Mouse (Mus musculus): ENCODE results near the gene Olfr698.
"Not testable (repeated sequence)": the region's sequence is repeated elsewhere in the genome, so short reads cannot be mapped to it uniquely, and the experiment has no call there.

Olfr698 gene

DNA sequence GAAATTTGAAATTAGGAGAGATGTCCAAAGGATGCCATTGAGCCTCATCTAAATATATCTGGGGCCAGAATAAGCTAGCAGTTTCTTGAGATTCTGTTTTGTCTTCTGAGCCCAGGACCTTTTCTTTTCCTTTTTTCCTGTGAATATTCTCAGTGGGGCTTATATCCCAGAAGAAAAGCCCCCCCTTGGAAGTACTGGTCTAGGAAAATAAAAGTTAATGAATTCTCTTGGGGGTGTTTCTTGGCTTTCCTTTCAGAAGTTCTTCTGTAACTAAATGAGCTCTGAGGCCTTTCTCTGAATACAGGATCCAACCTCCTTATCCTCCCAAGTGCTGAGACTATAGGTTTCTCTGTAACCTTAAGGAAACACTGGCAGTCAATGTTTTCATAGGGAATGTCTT, at the start of gene Olfr698:
Gene Olfr698, minus strand, starts transcription at position 101 of the 400 bp plus-strand sequence.
- no peak for DNase-seq (ENCODE audit: low read depth)

DNA sequence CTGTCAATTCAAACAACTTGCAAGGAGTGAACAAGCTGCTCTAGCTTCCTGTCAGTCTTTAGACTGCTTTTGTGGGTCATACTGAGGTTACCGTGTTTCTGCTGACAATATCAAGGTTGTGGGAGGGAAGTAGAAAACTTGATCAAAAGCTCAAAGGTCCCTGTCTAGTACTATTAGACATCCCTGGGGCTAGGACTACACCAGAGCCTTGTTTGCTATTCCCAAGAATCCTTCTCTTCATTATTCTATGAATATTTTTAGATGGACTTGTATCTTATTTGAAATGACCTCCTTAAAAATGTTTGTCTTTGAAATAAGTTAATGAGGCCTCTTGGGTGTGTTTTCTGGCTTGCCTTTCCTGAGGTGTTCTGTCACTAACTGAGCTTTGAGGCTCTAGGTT, 37.9 kb upstream of the Olfr698 start, which contains the start of gene Olfr699:
Gene Olfr699, minus strand, starts transcription at position 101 of the 400 bp plus-strand sequence.
- peak; percentile 11 for DNase-seq (ENCODE audit: low read depth)

DNA sequence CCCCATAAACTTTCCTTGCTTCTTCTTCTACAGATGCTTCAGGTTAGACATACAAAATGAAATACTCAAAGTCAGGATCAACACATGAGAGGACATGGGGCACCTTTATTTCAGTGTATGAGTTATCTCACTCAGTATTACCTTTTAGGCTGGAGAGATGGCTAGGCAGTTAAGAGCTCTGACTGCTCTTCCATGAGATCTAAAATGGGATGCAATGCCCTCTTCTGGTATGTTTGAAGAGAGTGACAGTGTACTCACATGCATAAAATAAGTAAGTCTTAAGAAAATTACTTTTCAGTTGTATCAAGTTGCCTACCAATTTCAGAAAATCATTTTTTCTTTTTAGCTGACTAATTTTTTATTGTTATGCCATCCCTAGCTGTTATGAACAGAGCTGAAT, 33.1 kb upstream of the Olfr698 start:
- DNase-seq (ENCODE audit: low read depth), result peak; percentile 40

DNA sequence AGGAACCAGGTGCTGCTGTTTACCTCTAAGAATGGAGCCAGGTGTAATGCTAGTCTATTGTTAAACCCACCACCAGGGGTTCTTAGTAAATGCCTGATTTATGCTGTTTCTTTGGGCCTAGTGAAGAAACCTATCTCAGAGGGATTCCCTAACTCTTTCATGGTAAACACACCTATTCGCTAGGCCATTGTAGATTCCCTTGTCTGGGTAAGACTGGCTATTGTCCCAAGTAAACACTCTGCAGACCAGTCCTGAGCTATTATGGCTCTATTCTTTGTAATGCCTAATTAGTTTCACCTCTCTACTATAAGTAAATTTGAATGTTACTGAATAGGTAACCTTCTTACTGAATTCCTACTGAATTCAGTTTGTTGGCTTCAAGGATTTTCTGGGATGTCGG, 5.8 kb upstream of the Olfr698 start:
- not testable (repeated sequence) for DNase-seq (ENCODE audit: low read depth)

DNA sequence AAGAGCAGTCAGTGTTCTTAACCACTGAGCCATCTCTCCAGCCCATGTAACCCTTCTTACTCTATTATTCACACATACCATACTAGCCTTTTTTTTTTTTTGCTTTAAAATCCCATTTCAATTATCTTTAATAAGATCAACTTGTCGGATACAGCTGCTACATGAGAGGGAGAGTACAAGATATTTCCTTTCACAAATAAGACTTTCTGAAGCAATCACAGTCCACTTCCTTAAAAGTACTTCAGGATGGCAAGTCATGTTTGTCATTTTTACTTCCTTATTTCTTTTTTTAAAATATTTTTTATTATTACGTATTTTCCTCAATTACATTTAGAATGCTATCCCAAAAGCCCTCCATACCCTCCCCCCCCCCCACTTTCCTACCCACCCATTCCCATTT, 3.6 kb upstream of the Olfr698 start:
- no peak for DNase-seq (ENCODE audit: low read depth)

DNA sequence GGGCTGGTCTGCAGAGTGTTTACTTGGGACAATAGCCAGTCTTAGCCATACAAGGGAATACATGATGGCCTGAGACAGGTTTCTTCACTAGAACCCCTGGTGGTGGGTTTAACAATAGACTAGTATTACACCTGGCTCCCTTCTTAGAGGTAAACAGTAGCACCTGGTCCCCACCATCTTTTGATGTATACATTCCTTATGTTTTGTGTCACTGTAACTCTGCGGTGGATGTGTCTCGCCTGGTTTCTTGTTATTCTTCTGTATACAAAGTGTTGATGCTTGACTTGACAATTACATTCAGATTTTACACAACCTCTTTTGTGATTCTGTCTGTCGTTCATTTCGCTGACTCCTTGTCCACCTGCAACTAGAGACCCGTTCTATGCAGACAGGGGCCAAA, 9.4 kb downstream of the Olfr698 start:
- DNase-seq (ENCODE audit: low read depth), result no peak

DNA sequence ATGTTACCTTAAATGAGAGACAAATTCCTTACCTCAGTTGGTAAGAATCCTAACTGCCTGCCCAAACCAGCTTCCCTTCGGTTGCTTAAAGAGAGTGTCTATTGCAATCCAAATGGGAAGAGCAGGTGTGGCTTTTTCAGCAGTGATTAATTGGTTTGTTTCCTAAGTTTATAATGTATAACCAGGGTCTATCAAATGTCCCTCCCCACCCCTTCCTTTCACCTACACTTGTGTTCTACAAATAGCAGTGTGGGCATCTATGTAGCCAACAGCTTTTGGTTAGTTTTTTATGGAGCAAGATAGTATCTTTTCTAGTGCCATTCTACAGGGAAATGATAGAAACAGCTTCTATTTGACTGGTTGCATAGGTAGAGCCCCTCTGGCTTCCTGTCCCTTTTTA, 12.9 kb downstream of the Olfr698 start, which contains the start of gene Olfr697:
Gene Olfr697, minus strand, starts transcription at position 101 of the 400 bp plus-strand sequence.
- no peak for DNase-seq (ENCODE audit: low read depth)

DNA sequence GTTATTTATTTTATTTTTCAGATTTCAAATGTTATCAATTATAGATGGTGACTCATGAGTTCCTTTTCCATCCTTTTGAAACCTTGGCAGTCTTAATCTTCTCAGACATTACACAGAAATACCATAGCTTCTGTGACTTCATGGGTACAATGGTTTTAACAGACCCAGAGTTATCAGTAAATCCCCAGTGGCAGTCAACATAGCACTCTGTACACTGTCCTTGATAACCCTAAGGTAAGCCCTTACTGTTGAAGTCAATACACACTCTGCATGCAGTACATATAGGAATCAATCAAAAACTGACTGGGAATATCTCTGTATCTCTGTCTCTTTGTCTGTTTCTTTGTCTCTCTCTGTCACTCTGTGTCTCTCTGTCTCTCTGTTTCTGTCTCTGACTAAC, 18.2 kb downstream of the Olfr698 start:
- no peak for DNase-seq (ENCODE audit: low read depth)

DNA sequence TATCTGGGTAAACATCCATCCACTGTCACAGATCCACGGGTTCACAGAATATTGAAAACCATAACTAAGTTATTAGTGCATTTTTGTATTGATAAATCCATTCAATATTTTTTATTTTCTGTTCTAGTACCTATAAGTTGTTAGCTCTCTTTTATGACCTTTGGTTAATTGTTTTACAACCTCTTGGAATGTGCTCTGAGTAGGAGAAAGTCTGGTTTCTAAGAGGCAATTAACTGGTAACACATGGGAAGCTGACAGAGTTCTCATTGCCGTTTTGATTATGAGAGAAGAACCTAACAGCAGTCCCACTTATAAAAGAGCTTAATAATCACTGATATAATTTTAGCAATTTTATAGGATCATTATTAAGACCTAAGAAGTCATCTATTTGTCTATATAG, 21.5 kb downstream of the Olfr698 start:
- DNase-seq (ENCODE audit: low read depth), result no peak

DNA sequence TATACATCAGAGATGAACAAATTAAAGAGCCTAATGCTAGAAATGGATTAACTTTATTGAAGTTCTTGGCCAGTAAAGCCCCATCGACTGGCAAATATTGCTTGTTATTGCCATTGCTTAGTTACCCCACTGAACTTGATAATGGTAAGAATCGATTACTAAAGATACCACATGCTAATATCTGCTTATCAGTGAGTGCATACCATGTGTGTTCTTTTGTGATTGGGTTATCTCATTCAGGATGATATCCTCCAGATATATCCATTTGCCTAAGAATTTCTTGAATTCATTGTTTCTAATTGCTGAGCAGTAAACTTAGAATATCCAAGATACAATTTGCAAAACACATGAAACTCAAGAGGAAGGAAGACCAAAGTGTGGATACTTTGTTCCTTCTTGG, 29.5 kb downstream of the Olfr698 start:
- DNase-seq (ENCODE audit: low read depth), result not testable (repeated sequence)

DNA sequence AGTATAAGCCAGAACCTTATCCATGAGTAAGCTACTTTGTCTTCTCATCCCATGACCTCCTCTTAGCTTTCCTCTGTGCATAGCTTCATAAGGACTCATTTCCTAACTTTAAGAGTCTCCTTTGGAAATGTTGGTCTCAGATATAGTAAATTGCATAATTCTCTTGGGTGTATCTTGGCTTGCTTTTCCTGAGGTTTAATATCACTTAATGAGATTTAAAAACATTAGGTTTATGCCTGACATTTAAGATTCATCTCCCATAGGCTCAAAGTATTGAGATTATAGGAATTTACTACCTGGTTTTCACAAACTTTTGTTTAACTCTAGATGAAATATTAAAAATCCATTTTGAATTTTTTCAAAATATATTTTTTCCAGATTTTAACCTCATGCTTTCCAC, 38.9 kb downstream of the Olfr698 start, which contains the start of gene Olfr695:
Gene Olfr695, minus strand, starts transcription at position 101 of the 400 bp plus-strand sequence.
- DNase-seq (ENCODE audit: low read depth), result no peak

DNA sequence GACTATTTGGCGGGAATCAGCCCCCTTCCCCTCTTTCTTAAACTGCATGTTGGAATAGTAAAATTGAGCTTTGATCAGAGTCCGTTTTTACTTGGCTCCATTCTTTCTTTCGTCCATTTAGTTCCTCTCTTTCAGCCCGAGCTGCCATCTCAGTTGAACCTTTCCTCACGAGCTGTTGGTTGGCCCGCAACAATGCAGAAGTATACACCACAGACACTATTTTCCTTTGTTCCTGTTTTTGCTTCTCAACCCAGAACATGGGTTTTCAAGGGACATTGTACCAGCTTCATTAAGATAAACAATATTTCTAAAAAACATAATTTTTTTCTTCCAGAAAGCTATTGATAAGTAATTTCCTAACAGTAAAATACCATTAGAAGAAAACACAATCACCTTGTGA, 43.7 kb downstream of the Olfr698 start:
- DNase-seq (ENCODE audit: low read depth), result no peak

DNA sequence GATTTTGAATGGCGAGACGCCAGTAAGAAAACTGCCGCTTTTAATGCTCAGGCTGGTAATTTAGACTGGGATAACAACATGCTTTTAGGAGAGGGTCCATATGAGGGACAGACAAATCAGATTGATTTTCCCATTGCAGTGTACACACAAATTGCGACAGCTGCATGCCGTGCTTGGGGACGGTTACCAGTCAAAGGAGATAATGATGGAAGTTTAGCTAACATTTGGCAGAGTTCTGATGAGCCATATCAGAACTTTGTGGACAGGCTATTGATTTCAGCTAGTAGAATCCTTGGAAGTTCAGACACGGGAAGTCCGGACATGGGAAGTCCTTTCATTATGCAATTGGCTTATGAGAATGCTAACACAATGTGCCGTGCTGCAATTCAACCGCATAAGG, 47.5 kb downstream of the Olfr698 start:
- DNase-seq (ENCODE audit: low read depth), result not testable (repeated sequence)

Measured in naive thymus-derived CD4-positive, alpha-beta T cell, adult 2 months (primary cell).